Mouse (Mus musculus) neural tube, embryonic 14.5 days (tissue): ENCODE data around the gene Ugt1a2. TPM values are rescaled to one million over a fixed set of nuclear protein-coding genes. Genes with fewer than 3 reads are reported as not detected.

Source experiments
- ATAC-seq: fragments of 200-750 bp; cut with Nextera tagmentation; 2 replicates; pipeline ENCODE4 v1.8.0; 2017; ENCODE audit warnings: low read depth, mild to moderate bottlenecking, moderate TSS enrichment, moderate library complexity
- H3K27ac ChIP-seq: fragments of 300-500 bp; sonication (generic); 2 replicates; pipeline ENCODE4 v1.5.1; 2014; ENCODE audit warnings: low read depth, mild to moderate bottlenecking, control low read depth, low read length, moderate library complexity, mixed read lengths
- H3K27me3 ChIP-seq: fragments of 300-500 bp; sonication (generic); 2 replicates; pipeline ENCODE4 v1.6.1; 2014; ENCODE audit warnings: low read length; ENCODE audit not compliant: control insufficient read depth, insufficient read depth
- H3K36me3 ChIP-seq: fragments of 300-500 bp; sonication (generic); 2 replicates; pipeline ENCODE4 v1.6.1; 2014; ENCODE audit warnings: low read length, mixed read lengths; ENCODE audit not compliant: control insufficient read depth, insufficient read depth
- H3K4me1 ChIP-seq: fragments of 300-500 bp; sonication (generic); 2 replicates; pipeline ENCODE4 v1.6.1; 2014; ENCODE audit warnings: low read length; ENCODE audit not compliant: control insufficient read depth, insufficient read depth
- H3K4me2 ChIP-seq: fragments of 300-500 bp; sonication (generic); 2 replicates; pipeline ENCODE4 v1.6.1; 2014; ENCODE audit warnings: mild to moderate bottlenecking, low read depth, low read length, control low read depth
- H3K4me3 ChIP-seq: fragments of 300-500 bp; sonication (generic); 2 replicates; pipeline ENCODE4 v1.5.1; 2014; ENCODE audit warnings: low read depth, low read length, control low read depth, mixed read lengths
- H3K9ac ChIP-seq: fragments of 300-500 bp; sonication (generic); replicated peaks from 2 replicates; pipeline ENCODE4 v1.6.1; 2014; ENCODE audit warnings: low read depth, mild to moderate bottlenecking, control low read depth, low read length, mixed read lengths
- H3K9me3 ChIP-seq: fragments of 300-500 bp; sonication (generic); 2 replicates; pipeline ENCODE4 v1.6.1; 2016; ENCODE audit warnings: low read length; ENCODE audit not compliant: control insufficient read depth
- WGBS: fragments of 180-500 bp; shearing (Covaris S2); extraction: QIAGEN DNeasy Blood & Tissue Kit; methylation state at CpG from one replicate; pipeline ENCODE4 v1.1.7; 2014; 5-methylcytosine and 5-hydroxymethylcytosine counted together
- polyA plus RNA-seq: library from polyadenylated mRNA; unstranded; fragments of >200 nt; fragmentation: Nextera tagmentation; extraction: Ambion mirVana; gene quantifications from 2 replicates; pipeline ENCODE4 v1.2.1, GENCODE M21; 2014

Gene Ugt1a2
- polyA plus RNA-seq, 1 experiment from 2014 or later, result 0.15 TPM

DNA sequence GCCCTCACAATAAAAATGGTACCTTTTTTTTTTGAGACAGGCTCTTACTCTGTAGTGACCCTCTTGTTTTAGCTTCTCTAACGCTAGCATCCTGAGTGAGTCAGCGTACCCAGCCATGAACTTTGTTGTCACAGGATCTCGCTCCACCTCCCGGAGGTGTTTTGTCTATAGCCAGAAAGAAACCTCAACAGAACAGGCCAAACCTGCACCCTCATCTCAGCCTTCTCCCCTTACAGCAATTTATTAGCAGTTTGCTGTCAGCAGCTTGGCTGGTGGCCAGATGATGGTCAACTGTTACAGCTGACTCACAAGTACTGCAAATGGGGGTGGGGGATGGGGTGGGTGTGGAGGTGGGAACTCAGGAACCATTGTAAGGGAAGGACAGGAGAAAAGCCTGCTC, 61.9 kb downstream of the Ugt1a2 start:
- no peak overlapping the region for H3K4me2 ChIP-seq
- H3K4me3 ChIP-seq, result no peak overlapping the region
- peaks cover 12% of the 10 kb centered on the region for H3K9me3 ChIP-seq
- WGBS, result 80% methylated on average over 4 of the region's 4 CpGs
- ATAC-seq, result peak; percentile 10; the same call in 1 of the 2 replicates
- H3K9ac ChIP-seq, result no peak overlapping the region
- no peak overlapping the region for H3K27ac ChIP-seq
- H3K27me3 ChIP-seq, result no peaks in the 10 kb centered on the region
- H3K36me3 ChIP-seq, result peaks cover 59% of the 10 kb centered on the region
- no peaks in the 10 kb centered on the region for H3K4me1 ChIP-seq

- Histone ChIP-seq H3K27me3 (no peaks in the 10 kb centered on the region), H3K4me2 (no peak overlapping the region), H3K4me1 (no peaks in the 10 kb centered on the region), H3K9me3 (peaks cover 5% of the 10 kb centered on the region; the same call in 1 of the 2 replicates), H3K27ac (no peak overlapping the region), H3K9ac (no peak overlapping the region), H3K4me3 (no peak overlapping the region), H3K36me3 (peaks cover 66% of the 10 kb centered on the region)
- WGBS, result 77% methylated on average over 6 of the region's 6 CpGs
- no peak for ATAC-seq
Measured at GRCm38 (mm10) chr1:88262961-88263360, 62.6 kb downstream of the Ugt1a2 start.

GRCm38 (mm10) chr1:88263778-88264177, 63.4 kb downstream of the Ugt1a2 start:
- H3K4me1 ChIP-seq, result no peaks in the 10 kb centered on the region
- no peak overlapping the region for H3K9ac ChIP-seq
- WGBS, result 93% methylated on average over 5 of the region's 5 CpGs
- no peaks in the 10 kb centered on the region for H3K27me3 ChIP-seq
- H3K36me3 ChIP-seq, result peaks cover 74% of the 10 kb centered on the region
- no peak overlapping the region for H3K4me3 ChIP-seq
- no peaks in the 10 kb centered on the region for H3K9me3 ChIP-seq
- no peak for ATAC-seq
- H3K27ac ChIP-seq, result no peak overlapping the region
- H3K4me2 ChIP-seq, result no peak overlapping the region

GRCm38 (mm10) chr1:88264237-88264868, 64.0 kb downstream of the Ugt1a2 start:
- Histone ChIP-seq H3K4me1 (no peaks in the 10 kb centered on the region), H3K4me2 (no peak overlapping the region), H3K36me3 (peaks cover 80% of the 10 kb centered on the region), H3K27ac (no peak overlapping the region), H3K9me3 (no peaks in the 10 kb centered on the region), H3K4me3 (no peak overlapping the region), H3K27me3 (no peaks in the 10 kb centered on the region), H3K9ac (no peak overlapping the region)
- WGBS, result 91% methylated on average over 7 of the region's 7 CpGs
- no peak for ATAC-seq

GRCm38 (mm10) chr1:88264869-88265240, 64.5 kb downstream of the Ugt1a2 start:
- Histone ChIP-seq H3K9me3 (no peaks in the 10 kb centered on the region), H3K9ac (no peak overlapping the region), H3K27me3 (no peaks in the 10 kb centered on the region), H3K4me1 (no peaks in the 10 kb centered on the region), H3K27ac (no peak overlapping the region), H3K36me3 (peaks cover 85% of the 10 kb centered on the region), H3K4me3 (no peak overlapping the region), H3K4me2 (no peak overlapping the region)
- 81% methylated on average over 4 of the region's 4 CpGs for WGBS
- ATAC-seq, result no peak

DNA sequence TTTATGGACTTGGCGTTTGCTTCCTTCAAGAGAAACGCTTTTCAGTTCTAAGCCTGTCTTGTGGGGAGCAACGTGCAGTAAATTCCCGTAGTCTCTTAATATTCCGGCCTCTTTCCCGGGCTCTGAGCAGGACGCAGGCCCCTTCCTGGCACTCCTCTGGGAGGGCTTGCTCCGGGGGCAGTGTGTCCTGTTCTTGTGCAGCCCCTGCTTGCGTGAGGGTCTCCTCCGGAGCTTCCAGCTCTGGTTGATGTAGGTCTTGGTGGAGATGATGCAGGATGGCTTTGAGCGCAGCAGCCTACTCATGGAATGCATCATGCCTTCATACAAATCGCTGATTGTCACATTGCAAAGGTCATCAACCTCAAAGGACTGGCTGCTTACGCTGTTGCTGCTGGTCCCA, 65.7 kb downstream of the Ugt1a2 start:
- H3K9me3 ChIP-seq, result no peaks in the 10 kb centered on the region
- no peak for ATAC-seq
- H3K27ac ChIP-seq, result no peak overlapping the region
- H3K9ac ChIP-seq, result no peak overlapping the region
- peaks cover 78% of the 10 kb centered on the region for H3K36me3 ChIP-seq
- no peaks in the 10 kb centered on the region for H3K27me3 ChIP-seq
- no peaks in the 10 kb centered on the region for H3K4me1 ChIP-seq
- no peak overlapping the region for H3K4me3 ChIP-seq
- 89% methylated on average over 13 of the region's 13 CpGs for WGBS
- no peak overlapping the region for H3K4me2 ChIP-seq

DNA sequence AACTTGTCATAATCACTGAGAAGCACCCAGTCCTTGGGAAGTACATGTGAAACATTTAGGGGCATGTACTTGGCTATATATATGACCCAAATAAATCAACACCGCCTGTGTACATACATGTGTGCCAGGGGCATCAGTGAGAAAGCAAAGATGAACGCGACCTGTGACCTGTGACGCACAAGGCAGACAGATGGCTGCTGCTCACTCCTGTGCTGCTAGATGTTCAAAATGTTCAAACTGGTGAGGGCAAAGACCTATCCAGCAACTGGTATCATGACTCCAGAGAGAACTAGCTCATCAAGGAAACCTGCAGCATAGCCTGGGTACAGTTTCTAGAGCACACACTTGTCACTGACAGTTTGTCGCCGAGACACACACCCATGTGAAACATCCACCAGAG, 67.1 kb downstream of the Ugt1a2 start:
- no peak overlapping the region for H3K9ac ChIP-seq
- no peaks in the 10 kb centered on the region for H3K27me3 ChIP-seq
- 93% methylated on average over 6 of the region's 6 CpGs for WGBS
- H3K36me3 ChIP-seq, result peaks cover 76% of the 10 kb centered on the region
- H3K4me2 ChIP-seq, result no peak overlapping the region
- ATAC-seq, result 0 out of 2 replicates have a peak, but pooled peaks have one; percentile 7
- no peak overlapping the region for H3K27ac ChIP-seq
- no peaks in the 10 kb centered on the region for H3K4me1 ChIP-seq
- no peak overlapping the region for H3K4me3 ChIP-seq
- H3K9me3 ChIP-seq, result no peaks in the 10 kb centered on the region

DNA sequence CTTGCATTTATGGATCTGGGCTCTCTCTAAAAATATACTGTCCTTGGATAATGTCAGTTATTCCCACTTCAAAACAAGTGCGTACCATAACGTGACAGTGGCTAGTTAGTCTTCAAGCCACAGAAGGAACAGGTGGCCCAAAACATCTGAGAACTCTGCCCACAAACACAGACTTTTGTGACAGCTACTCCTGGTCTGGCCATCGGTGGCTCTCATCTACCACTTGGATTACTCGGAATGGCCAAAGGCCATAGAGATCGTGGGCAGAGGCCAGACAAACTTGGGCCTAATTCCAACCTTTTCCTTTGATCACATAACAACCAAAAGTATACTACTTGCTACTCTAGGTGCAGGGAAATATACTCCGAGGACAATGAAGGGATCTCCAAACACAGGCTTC, 67.7 kb downstream of the Ugt1a2 start:
- H3K27ac ChIP-seq, result no peak overlapping the region
- no peak overlapping the region for H3K4me3 ChIP-seq
- 89% methylated on average over 6 of the region's 6 CpGs for WGBS
- peaks cover 76% of the 10 kb centered on the region for H3K36me3 ChIP-seq
- H3K9me3 ChIP-seq, result no peaks in the 10 kb centered on the region
- H3K27me3 ChIP-seq, result no peaks in the 10 kb centered on the region
- no peak overlapping the region for H3K9ac ChIP-seq
- no peak for ATAC-seq
- H3K4me2 ChIP-seq, result no peak overlapping the region
- H3K4me1 ChIP-seq, result no peaks in the 10 kb centered on the region
